Mouse (Mus musculus): ENCODE data around the gene Rasgef1b. TPM values are rescaled to one million over a fixed set of nuclear protein-coding genes. Genes with fewer than 3 reads are reported as not detected.

The Rasgef1b gene
- total and polyA plus RNA-seq, 3 experiments: 0.17 to 0.26 (median 0.21) TPM

DNA sequence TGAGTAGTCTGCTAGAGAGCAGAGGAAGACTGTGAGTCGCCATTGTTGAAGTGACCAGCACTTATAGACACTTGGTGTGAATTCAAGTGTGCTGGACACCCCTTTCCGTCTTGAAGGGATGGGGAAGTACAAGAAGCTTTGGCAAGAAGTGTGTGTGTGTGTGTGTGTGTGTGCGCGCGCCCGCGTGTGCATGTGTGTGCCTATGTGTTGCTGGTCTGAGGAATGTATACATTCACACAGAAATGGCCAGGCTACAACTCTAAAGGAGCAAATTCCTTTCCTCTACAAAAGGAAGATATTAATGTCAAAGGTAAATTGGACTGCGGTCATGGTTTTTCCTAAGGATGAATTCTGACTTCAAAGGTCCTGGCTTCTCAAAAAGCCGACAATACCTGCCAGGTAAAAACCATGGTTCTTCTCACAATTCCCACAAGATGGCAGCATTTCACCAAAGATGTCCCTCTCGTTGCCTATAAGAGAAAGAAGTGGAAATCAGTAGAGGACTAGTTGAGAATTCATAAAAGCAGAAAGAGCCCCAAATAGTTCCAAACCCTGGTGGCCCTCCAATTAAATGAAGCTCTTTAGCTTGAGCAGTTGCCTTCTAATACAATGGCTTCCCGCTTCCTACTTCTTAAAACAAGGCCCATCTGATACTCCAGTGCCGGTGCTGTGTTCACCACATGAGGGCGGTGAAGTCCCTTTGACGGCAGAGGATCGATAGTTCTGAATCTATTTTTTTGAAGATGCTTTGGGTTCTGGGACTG lies 526.6 kb downstream of the Rasgef1b start:
- dilution Hi-C loops (cut with MboI; ENCODE audit: extremely low pct_ligation_motif_present, extremely low pct_unique_long_range_greater_than_20kb, low sequenced_read_pairs) (no loop called here), in situ Hi-C loops (cut with MboI; ENCODE audit: low pct_ligation_motif_present, low pct_unique_long_range_greater_than_20kb, low sequenced_read_pairs) (loop anchor here (5.0 to 25.0 kb wide), 2 partner anchors 45 to 685 kb away; no protein-coding TSS in a partner anchor)
- no peak overlapping the region for H3K4me3 ChIP-seq (replicated peaks in 1 of 3; ENCODE audit: low read depth in 2 of 3, low read length in 2 of 3, poor library complexity in 1 of 3)
- H3K4me2 ChIP-seq (ENCODE audit: insufficient read depth, low read depth, poor library complexity, severe bottlenecking): peak overlapping the region; percentile 67; the same call in 1 of the 2 replicates
- peaks cover 6% of the 10 kb centered on the region for H3K27me3 ChIP-seq (replicated peaks)
- H3K9me3 ChIP-seq (replicated peaks; ENCODE audit: low read length): peaks cover 4% of the 10 kb centered on the region
- no peak overlapping the region for H3K9ac ChIP-seq (ENCODE audit: insufficient read depth, low read depth)
- no peaks in the 10 kb centered on the region for H3K36me3 ChIP-seq (replicated peaks in 1 of 2; ENCODE audit: control insufficient read depth in 1 of 2, insufficient read depth in 1 of 2, low read length in 1 of 2)
- H3K4me1 ChIP-seq (ENCODE audit: control insufficient read depth in 1 of 2, insufficient read depth in 2 of 2): peaks cover 0 to 28% of the 10 kb centered on the region in 2 experiments; a peak in 2 of 4 replicates
- H3K27ac ChIP-seq (ENCODE audit: insufficient read depth, low read depth): no peak overlapping the region
- no peaks in the 10 kb centered on the region for H3K79me2 ChIP-seq (replicated peaks; ENCODE audit: control insufficient read depth, extremely low read depth, insufficient read depth, poor library complexity, severe bottlenecking)
- DNase-seq (ENCODE audit: extremely low read depth): peak; percentile 67
- no peak for TF ChIP-seq RCOR1 (conservative IDR thresholded peaks at IDR 0.05; ENCODE audit: low read depth, low read length)
- peak; percentile 64 to 66 for TF ChIP-seq CTCF (conservative IDR thresholded peaks at IDR 0.05 in 1 of 2, IDR thresholded peaks at IDR 0.05 in 1 of 2; ENCODE audit: low read depth in 2 of 2, low read length in 2 of 2)
- no peak for TF ChIP-seq SIN3A (IDR thresholded peaks at IDR 0.05; ENCODE audit: low read length)
- peak; percentile 65 for TF ChIP-seq ZNF384 (IDR thresholded peaks at IDR 0.05; ENCODE audit: low read depth, low read length)
- TF ChIP-seq CHD2 (IDR thresholded peaks at IDR 0.05; ENCODE audit: low read length): no peak
- TF ChIP-seq IRF4 (IDR thresholded peaks at IDR 0.05; ENCODE audit: low read depth, low read length): no peak
- TF ChIP-seq PAX5 (IDR thresholded peaks at IDR 0.05; ENCODE audit: low read length): no peak
- no peak for TF ChIP-seq E2F4 (IDR thresholded peaks at IDR 0.05; ENCODE audit: insufficient replicate concordance, low read depth, low read length)
- no peak for TF ChIP-seq MYC (IDR thresholded peaks at IDR 0.05; ENCODE audit: low read depth, low read length)
- no peak for TF ChIP-seq USF1 (IDR thresholded peaks at IDR 0.05; ENCODE audit: low read depth, low read length)
- no peak for TF ChIP-seq POLR2A (IDR thresholded peaks at IDR 0.05; ENCODE audit: low read depth, low read length)
- no peak for TF ChIP-seq ZMIZ1 (IDR thresholded peaks at IDR 0.05; ENCODE audit: low read depth, low read length)
- no peak for TF ChIP-seq ELF1 (IDR thresholded peaks at IDR 0.05; ENCODE audit: low read depth, low read length)
- TF ChIP-seq SMC3 (IDR thresholded peaks at IDR 0.05; ENCODE audit: low read depth, low read length): peak; percentile 40
- no peak for TF ChIP-seq TBP (conservative IDR thresholded peaks at IDR 0.05; ENCODE audit: low read depth, low read length)
- peak; percentile 52 for TF ChIP-seq RAD21 (IDR thresholded peaks at IDR 0.05; ENCODE audit: low read depth, low read length)
- no peak for TF ChIP-seq ETS1 (conservative IDR thresholded peaks at IDR 0.05; ENCODE audit: low read depth, low read length)
- no peak for TF ChIP-seq JUND (conservative IDR thresholded peaks at IDR 0.05; ENCODE audit: low read depth, low read length)
- TF ChIP-seq TCF12 (IDR thresholded peaks at IDR 0.05; ENCODE audit: low read depth, low read length): no peak

DNA sequence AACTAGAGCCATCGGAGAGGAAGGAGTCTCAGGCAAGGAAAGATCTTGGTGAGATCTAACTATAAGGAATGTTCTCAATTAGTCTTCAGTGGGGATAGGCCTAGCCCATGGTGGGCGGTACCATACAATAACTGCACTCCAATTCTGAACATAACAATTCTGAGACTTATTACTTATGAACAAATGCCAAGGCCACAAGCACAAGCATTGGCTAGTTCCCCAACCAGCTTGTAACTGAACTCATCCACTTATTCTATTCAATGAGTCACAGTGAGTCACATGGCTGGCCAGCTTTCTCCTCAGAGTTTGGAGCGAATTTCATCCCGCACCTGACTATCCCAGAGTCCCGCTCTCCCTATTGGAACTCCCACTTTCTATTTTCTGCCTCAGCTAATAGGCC lies 533.4 kb downstream of the Rasgef1b start:
- TF ChIP-seq USF2 (conservative IDR thresholded peaks at IDR 0.05; ENCODE audit: low read depth, low read length) (no peak), BHLHE40 (IDR thresholded peaks at IDR 0.05; ENCODE audit: low read depth, low read length) (no peak), JUND (conservative IDR thresholded peaks at IDR 0.05; ENCODE audit: low read depth, low read length) (no peak), GABPA (IDR thresholded peaks at IDR 0.05; ENCODE audit: insufficient replicate concordance, low read depth, low read length) (no peak), NELFE (IDR thresholded peaks at IDR 0.05; ENCODE audit: low read depth, low read length) (no peak), ZMIZ1 (IDR thresholded peaks at IDR 0.05; ENCODE audit: low read depth, low read length) (no peak)
- dilution Hi-C loops (cut with MboI; ENCODE audit: extremely low pct_ligation_motif_present, extremely low pct_unique_long_range_greater_than_20kb, low sequenced_read_pairs) (no loop called here), in situ Hi-C loops (cut with MboI; ENCODE audit: low pct_ligation_motif_present, low pct_unique_long_range_greater_than_20kb, low sequenced_read_pairs) (no loop called here)
- Histone ChIP-seq H3K4me2 (ENCODE audit: insufficient read depth, low read depth, poor library complexity, severe bottlenecking) (no peak overlapping the region), H3K9me3 (replicated peaks; ENCODE audit: low read length) (peaks cover 4% of the 10 kb centered on the region), H3K9ac (ENCODE audit: insufficient read depth, low read depth) (no peak overlapping the region), H3K36me3 (replicated peaks in 1 of 2; ENCODE audit: control insufficient read depth in 1 of 2, insufficient read depth in 1 of 2, low read length in 1 of 2) (no peaks in the 10 kb centered on the region), H3K4me1 (ENCODE audit: control insufficient read depth in 1 of 2, insufficient read depth in 2 of 2) (no peaks in the 10 kb centered on the region), H3K27ac (ENCODE audit: insufficient read depth, low read depth) (no peak overlapping the region), H3K4me3 (replicated peaks in 1 of 3; ENCODE audit: low read depth in 2 of 3, low read length in 2 of 3, poor library complexity in 1 of 3) (no peak overlapping the region), H3K79me2 (replicated peaks; ENCODE audit: control insufficient read depth, extremely low read depth, insufficient read depth, poor library complexity, severe bottlenecking) (no peaks in the 10 kb centered on the region), H3K27me3 (replicated peaks) (no peaks in the 10 kb centered on the region)
- DNase-seq (ENCODE audit: extremely low read depth): no peak
